Mouse (Mus musculus): ENCODE measurements at regions not wholly inside any gene's neighbourhood (a gene's known extent, or its start where the extent isn't known, plus 50 kb on each side); places are given as distances from the start of the nearest gene placed in this dataset.

- 96% methylated on average over 3 of the region's 3 CpGs for WGBS
- H3K27ac ChIP-seq, result no peak overlapping the region
- no peak overlapping the region for H3K4me2 ChIP-seq (replicated peaks)
- H3K4me3 ChIP-seq, result no peak overlapping the region
- no peaks in the 10 kb centered on the region for H3K36me3 ChIP-seq
- H3K9me3 ChIP-seq (replicated peaks), result no peaks in the 10 kb centered on the region
- no peak overlapping the region for H3K9ac ChIP-seq
- ATAC-seq (ENCODE audit: low FRiP score), result no peak
- H3K27me3 ChIP-seq, result no peaks in the 10 kb centered on the region
- no peaks in the 10 kb centered on the region for H3K4me1 ChIP-seq
Observed at GRCm38 (mm10) chr9:51541940-51542339, 213.2 kb upstream of the 1810046K07Rik start.

- H3K9ac ChIP-seq, result no peak overlapping the region
- ATAC-seq (ENCODE audit: low FRiP score), result no peak
- H3K27me3 ChIP-seq, result no peaks in the 10 kb centered on the region
- no peak overlapping the region for H3K27ac ChIP-seq
- H3K4me1 ChIP-seq, result no peaks in the 10 kb centered on the region
- H3K4me2 ChIP-seq (replicated peaks), result no peak overlapping the region
- no peaks in the 10 kb centered on the region for H3K9me3 ChIP-seq (replicated peaks)
- H3K36me3 ChIP-seq, result no peaks in the 10 kb centered on the region
- no peak overlapping the region for H3K4me3 ChIP-seq
- WGBS, result 81% methylated on average over 5 of the region's 5 CpGs
Observed at GRCm38 (mm10) chr9:51572040-51572439, 193.1 kb upstream of the Arhgap20 start.

GRCm38 (mm10) chr9:51581601-51582000 lies 183.5 kb upstream of the Arhgap20 start:
- ATAC-seq (ENCODE audit: low FRiP score), result no peak
- 85% methylated on average over 3 of the region's 3 CpGs for WGBS

GRCm38 (mm10) chr9:51593707-51594106 lies 171.4 kb upstream of the Arhgap20 start:
- Histone ChIP-seq H3K27ac (no peak overlapping the region), H3K4me2 (replicated peaks) (no peak overlapping the region), H3K36me3 (no peaks in the 10 kb centered on the region), H3K4me1 (no peaks in the 10 kb centered on the region), H3K27me3 (no peaks in the 10 kb centered on the region), H3K9me3 (replicated peaks) (no peaks in the 10 kb centered on the region), H3K4me3 (no peak overlapping the region), H3K9ac (no peak overlapping the region)
- WGBS, result 79% methylated on average over 3 of the region's 3 CpGs
- ATAC-seq (ENCODE audit: low FRiP score), result no peak

More at GRCm38 (mm10) chr9:51581601-51582000, 183.5 kb upstream of the Arhgap20 start:
- H3K9me3 ChIP-seq (replicated peaks), result no peaks in the 10 kb centered on the region
- no peaks in the 10 kb centered on the region for H3K4me1 ChIP-seq
- H3K9ac ChIP-seq, result no peak overlapping the region
- no peak overlapping the region for H3K4me2 ChIP-seq (replicated peaks)
- H3K27me3 ChIP-seq, result no peaks in the 10 kb centered on the region
- no peak overlapping the region for H3K27ac ChIP-seq
- H3K4me3 ChIP-seq, result no peak overlapping the region
- H3K36me3 ChIP-seq, result no peaks in the 10 kb centered on the region

GRCm38 (mm10) chr9:51598706-51599105 lies 166.4 kb upstream of the Arhgap20 start:
- no peak for ATAC-seq (ENCODE audit: low FRiP score)

GRCm38 (mm10) chr9:51608158-51608557 lies 157.0 kb upstream of the Arhgap20 start:
- Histone ChIP-seq H3K27ac (no peak overlapping the region), H3K4me3 (no peak overlapping the region), H3K9me3 (replicated peaks) (no peaks in the 10 kb centered on the region), H3K27me3 (no peaks in the 10 kb centered on the region), H3K4me2 (replicated peaks) (no peak overlapping the region), H3K36me3 (no peaks in the 10 kb centered on the region), H3K4me1 (no peaks in the 10 kb centered on the region), H3K9ac (no peak overlapping the region)
- 59% methylated on average over 1 of the region's 1 CpGs for WGBS
- no peak for ATAC-seq (ENCODE audit: low FRiP score)

More at GRCm38 (mm10) chr9:51598706-51599105, 166.4 kb upstream of the Arhgap20 start:
- Histone ChIP-seq H3K27ac (no peak overlapping the region), H3K4me2 (replicated peaks) (no peak overlapping the region), H3K9ac (no peak overlapping the region), H3K27me3 (no peaks in the 10 kb centered on the region), H3K36me3 (no peaks in the 10 kb centered on the region), H3K9me3 (replicated peaks) (no peaks in the 10 kb centered on the region), H3K4me1 (no peaks in the 10 kb centered on the region), H3K4me3 (no peak overlapping the region)
- WGBS, result 69% methylated on average over 2 of the region's 2 CpGs

- Histone ChIP-seq H3K27ac (no peak overlapping the region), H3K9ac (no peak overlapping the region), H3K27me3 (no peaks in the 10 kb centered on the region), H3K9me3 (replicated peaks) (no peaks in the 10 kb centered on the region), H3K4me2 (replicated peaks) (no peak overlapping the region), H3K4me3 (no peak overlapping the region), H3K36me3 (no peaks in the 10 kb centered on the region), H3K4me1 (no peaks in the 10 kb centered on the region)
- no peak for ATAC-seq (ENCODE audit: low FRiP score)
- WGBS, result 88% methylated on average over 6 of the region's 6 CpGs
Observed at GRCm38 (mm10) chr9:51608697-51609456, 156.3 kb upstream of the Arhgap20 start.

- H3K9ac ChIP-seq, result no peak overlapping the region
- no peaks in the 10 kb centered on the region for H3K4me1 ChIP-seq
- no peaks in the 10 kb centered on the region for H3K27me3 ChIP-seq
- H3K9me3 ChIP-seq (replicated peaks), result no peaks in the 10 kb centered on the region
- H3K36me3 ChIP-seq, result no peaks in the 10 kb centered on the region
- 85% methylated on average over 4 of the region's 4 CpGs for WGBS
- no peak overlapping the region for H3K4me3 ChIP-seq
- no peak overlapping the region for H3K4me2 ChIP-seq (replicated peaks)
- H3K27ac ChIP-seq, result no peak overlapping the region
- no peak for ATAC-seq (ENCODE audit: low FRiP score)
Observed at GRCm38 (mm10) chr9:51626156-51626555, 139.0 kb upstream of the Arhgap20 start.

GRCm38 (mm10) chr9:51636097-51636496 lies 129.0 kb upstream of the Arhgap20 start:
- ATAC-seq (ENCODE audit: low FRiP score), result peak; percentile 29
- no peak overlapping the region for H3K9ac ChIP-seq
- H3K4me3 ChIP-seq, result no peak overlapping the region
- H3K27ac ChIP-seq, result peak overlapping the region; percentile 52
- H3K9me3 ChIP-seq (replicated peaks), result no peaks in the 10 kb centered on the region
- no peak overlapping the region for H3K4me2 ChIP-seq (replicated peaks)
- no peaks in the 10 kb centered on the region for H3K4me1 ChIP-seq
- H3K36me3 ChIP-seq, result no peaks in the 10 kb centered on the region
- H3K27me3 ChIP-seq, result no peaks in the 10 kb centered on the region
- 83% methylated on average over 2 of the region's 2 CpGs for WGBS

GRCm38 (mm10) chr9:51636559-51637127 lies 128.5 kb upstream of the Arhgap20 start:
- H3K4me2 ChIP-seq (replicated peaks), result no peak overlapping the region
- 79% methylated on average over 1 of the region's 1 CpGs for WGBS
- H3K27me3 ChIP-seq, result no peaks in the 10 kb centered on the region
- H3K36me3 ChIP-seq, result no peaks in the 10 kb centered on the region
- no peak overlapping the region for H3K4me3 ChIP-seq
- no peaks in the 10 kb centered on the region for H3K4me1 ChIP-seq
- peak; percentile 68 for ATAC-seq (ENCODE audit: low FRiP score)
- H3K27ac ChIP-seq, result peak overlapping the region; percentile 52
- no peaks in the 10 kb centered on the region for H3K9me3 ChIP-seq (replicated peaks)
- H3K9ac ChIP-seq, result no peak overlapping the region

GRCm38 (mm10) chr9:51637131-51637920 lies 127.8 kb upstream of the Arhgap20 start:
- Histone ChIP-seq H3K9ac (no peak overlapping the region), H3K9me3 (replicated peaks) (no peaks in the 10 kb centered on the region), H3K4me2 (replicated peaks) (no peak overlapping the region), H3K27ac (peak overlapping the region; percentile 52; the same call in 1 of the 2 replicates), H3K4me3 (no peak overlapping the region), H3K36me3 (no peaks in the 10 kb centered on the region), H3K27me3 (no peaks in the 10 kb centered on the region), H3K4me1 (no peaks in the 10 kb centered on the region)
- 59% methylated on average over 6 of the region's 6 CpGs for WGBS
- ATAC-seq (ENCODE audit: low FRiP score), result no peak

- Histone ChIP-seq H3K36me3 (no peaks in the 10 kb centered on the region), H3K9ac (no peak overlapping the region), H3K4me3 (no peak overlapping the region), H3K4me2 (replicated peaks) (no peak overlapping the region), H3K9me3 (replicated peaks) (no peaks in the 10 kb centered on the region), H3K27me3 (no peaks in the 10 kb centered on the region), H3K27ac (no peak overlapping the region), H3K4me1 (no peaks in the 10 kb centered on the region)
- ATAC-seq (ENCODE audit: low FRiP score), result no peak
- WGBS, result 85% methylated on average over 4 of the region's 4 CpGs
Observed at GRCm38 (mm10) chr9:51641706-51642105, 123.4 kb upstream of the Arhgap20 start.
